Mouse (Mus musculus) erythroblast, embryonic 14.5 days (primary cell): Measurements from ENCODE around the gene Ahcyl1. TPM values are rescaled to one million over a fixed set of nuclear protein-coding genes. Genes with fewer than 3 reads are reported as not detected.

Source experiments
- H3K27me3 ChIP-seq: 2 replicates; pipeline ENCODE4 v1.6.1; 2012; ENCODE audit warnings: inconsistent platforms; ENCODE audit not compliant: control insufficient read depth
- H3K36me3 ChIP-seq: 2 replicates; pipeline ENCODE4 v1.6.1; 2012; ENCODE audit warnings: mild to moderate bottlenecking, inconsistent platforms; ENCODE audit not compliant: control insufficient read depth
- H3K4me1 ChIP-seq: 2 replicates; pipeline ENCODE4 v1.6.1; 2012; ENCODE audit warnings: inconsistent platforms; ENCODE audit not compliant: control insufficient read depth
- H3K4me3 ChIP-seq: replicated peaks from 2 replicates; pipeline ENCODE3; 2012; ENCODE audit warnings: moderate library complexity, mild to moderate bottlenecking, inconsistent platforms
- H3K9me3 ChIP-seq: 2 replicates; pipeline ENCODE4 v1.6.1; 2012; ENCODE audit warnings: low read length, inconsistent platforms, mixed read lengths; ENCODE audit not compliant: control insufficient read depth
- GATA1 ChIP-seq: IDR thresholded peaks from 2 replicates; pipeline ENCODE4 v1.6.1; 2012; ENCODE audit warnings: low read length, inconsistent platforms, mixed read lengths
- TAL1 ChIP-seq: IDR thresholded peaks from 3 replicates; pipeline ENCODE4 v1.6.1; 2012; ENCODE audit warnings: low read length, inconsistent platforms, mixed read lengths
- polyA plus RNA-seq: library from polyadenylated mRNA; stranded (reverse); fragments of >175 nt; gene quantifications from 2 replicates; pipeline ENCODE4 v1.2.3, GENCODE M21; 2012

The Ahcyl1 gene
- polyA plus RNA-seq, 1 experiment, result 0.44 TPM

DNA sequence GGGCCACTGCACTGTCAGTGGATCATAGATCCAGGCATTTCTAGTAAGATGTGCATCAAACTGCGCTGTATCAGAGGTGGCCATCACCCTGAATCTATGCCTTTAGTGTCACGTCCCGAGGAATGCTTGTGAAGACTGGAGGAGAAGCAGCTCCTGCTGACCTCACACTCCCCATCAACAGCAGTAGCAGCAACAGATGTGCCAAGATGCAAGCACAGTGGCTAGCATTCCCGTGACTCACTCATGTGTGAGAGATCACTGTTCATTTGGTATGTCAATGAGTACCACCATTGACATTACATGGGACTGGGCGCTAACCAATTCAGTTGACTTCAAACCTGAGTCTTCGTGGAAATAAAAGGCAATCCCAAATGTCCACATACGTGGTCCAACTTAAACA is 68.7 kb downstream of the Ahcyl1 start:
- Histone ChIP-seq H3K36me3 (peaks cover 52% of the 10 kb centered on the region), H3K4me3 (no peak overlapping the region), H3K27me3 (no peaks in the 10 kb centered on the region), H3K9me3 (no peaks in the 10 kb centered on the region), H3K4me1 (peaks cover 20% of the 10 kb centered on the region)
- TF ChIP-seq GATA1 (no peak), TAL1 (no peak)

GRCm38 (mm10) chr3:107626751-107627150 is 69.6 kb downstream of the Ahcyl1 start:
- peaks cover 60% of the 10 kb centered on the region for H3K36me3 ChIP-seq
- peaks cover 15% of the 10 kb centered on the region for H3K4me1 ChIP-seq
- no peak for TF ChIP-seq GATA1
- TF ChIP-seq TAL1, result no peak
- no peak overlapping the region for H3K4me3 ChIP-seq
- no peaks in the 10 kb centered on the region for H3K27me3 ChIP-seq
- no peaks in the 10 kb centered on the region for H3K9me3 ChIP-seq

GRCm38 (mm10) chr3:107625536-107625935 is 70.8 kb downstream of the Ahcyl1 start:
- TF ChIP-seq TAL1 (no peak), GATA1 (no peak)
- H3K27me3 ChIP-seq, result no peaks in the 10 kb centered on the region
- H3K4me3 ChIP-seq, result no peak overlapping the region
- H3K9me3 ChIP-seq, result no peaks in the 10 kb centered on the region
- H3K4me1 ChIP-seq, result peaks cover 5% of the 10 kb centered on the region
- peaks cover 72% of the 10 kb centered on the region for H3K36me3 ChIP-seq

DNA sequence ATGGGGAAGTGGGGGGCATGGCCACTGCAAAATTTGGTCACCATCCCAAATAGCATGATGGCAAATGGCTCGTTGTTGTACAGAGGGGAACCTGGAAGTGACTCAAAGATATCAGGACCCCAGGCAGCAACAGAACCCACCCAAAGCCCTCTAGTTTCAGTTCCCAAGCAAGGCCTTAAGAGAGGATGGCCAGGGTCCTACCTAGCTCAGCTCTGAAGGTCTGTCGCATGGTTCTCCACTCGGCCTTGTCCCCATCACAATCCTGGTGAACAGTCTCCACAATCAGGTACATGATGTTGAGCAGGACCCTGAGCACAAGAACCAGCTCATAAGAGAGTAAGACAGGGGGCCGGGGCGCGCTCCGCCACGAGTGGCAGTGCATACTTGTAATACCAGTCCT is 71.9 kb downstream of the Ahcyl1 start:
- no peaks in the 10 kb centered on the region for H3K27me3 ChIP-seq
- H3K4me1 ChIP-seq, result peaks cover under 1% of the 10 kb centered on the region; the same call in 1 of the 2 replicates
- H3K4me3 ChIP-seq, result no peak overlapping the region
- no peaks in the 10 kb centered on the region for H3K9me3 ChIP-seq
- peaks cover 77% of the 10 kb centered on the region for H3K36me3 ChIP-seq
- TF ChIP-seq TAL1 (no peak), GATA1 (no peak)

DNA sequence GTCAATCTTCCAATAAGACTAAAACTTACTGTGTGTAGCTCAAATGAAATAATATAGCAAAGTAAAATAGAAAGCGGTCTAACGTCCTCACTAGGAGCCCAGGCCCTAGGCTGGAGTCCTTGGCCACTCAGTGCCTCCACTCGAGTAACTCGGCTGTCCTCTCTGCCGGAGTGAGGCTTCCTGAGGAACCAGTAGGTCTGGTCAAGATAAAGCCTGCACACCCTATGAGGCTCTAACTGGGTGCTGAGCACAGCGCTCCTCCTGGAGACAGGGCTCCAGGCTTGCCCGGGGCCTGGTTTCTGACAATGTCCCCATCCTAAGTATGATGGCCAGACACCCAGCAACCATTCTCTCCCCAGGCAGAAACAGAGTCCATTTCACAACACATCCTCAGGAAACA is 73.8 kb downstream of the Ahcyl1 start:
- H3K4me3 ChIP-seq, result no peak overlapping the region
- TF ChIP-seq GATA1 (no peak), TAL1 (no peak)
- no peaks in the 10 kb centered on the region for H3K9me3 ChIP-seq
- H3K4me1 ChIP-seq, result no peaks in the 10 kb centered on the region
- peaks cover 89% of the 10 kb centered on the region for H3K36me3 ChIP-seq
- H3K27me3 ChIP-seq, result no peaks in the 10 kb centered on the region

DNA sequence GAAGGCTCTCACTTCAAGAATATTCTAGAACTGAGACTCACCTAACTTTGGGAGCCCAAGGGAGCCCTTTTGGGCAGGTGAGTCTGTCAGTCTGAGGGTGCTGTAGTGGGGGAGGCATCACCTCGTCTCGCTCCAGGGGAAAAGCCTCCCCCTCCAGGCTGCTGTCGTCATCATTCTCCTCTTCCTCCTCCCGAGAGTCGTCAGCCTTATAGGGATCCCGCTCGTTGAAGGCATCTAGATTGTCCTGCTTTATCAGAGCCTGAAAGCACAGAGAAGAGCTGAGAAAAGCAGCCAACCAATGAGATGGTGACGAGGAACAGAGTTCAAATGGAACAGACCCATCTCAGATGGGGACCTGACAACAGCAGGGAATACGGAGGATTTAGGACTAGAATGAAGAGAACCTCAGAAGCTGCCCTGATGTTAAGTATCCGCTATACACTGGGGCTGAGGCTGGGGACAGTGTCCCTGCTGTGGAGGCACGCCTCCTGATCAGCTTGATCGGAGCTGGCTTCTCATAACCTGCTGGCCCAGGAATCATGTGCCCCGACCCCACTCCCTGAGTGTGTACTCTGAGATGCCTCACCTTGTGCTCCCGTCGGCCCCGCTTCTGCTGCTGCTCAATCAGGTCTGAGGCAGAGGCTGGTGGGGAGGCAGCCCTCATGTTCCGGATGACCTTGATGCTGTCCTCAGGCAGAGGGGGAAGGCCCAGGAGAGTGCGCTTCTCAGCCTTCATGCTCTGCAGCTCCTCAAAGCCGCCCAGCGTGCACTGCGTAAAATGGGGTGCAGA is 74.9 kb downstream of the Ahcyl1 start:
- no peak for TF ChIP-seq GATA1
- no peak for TF ChIP-seq TAL1
- H3K9me3 ChIP-seq, result no peaks in the 10 kb centered on the region
- no peak overlapping the region for H3K4me3 ChIP-seq
- H3K27me3 ChIP-seq, result no peaks in the 10 kb centered on the region
- H3K36me3 ChIP-seq, result peaks cover 89% of the 10 kb centered on the region
- no peaks in the 10 kb centered on the region for H3K4me1 ChIP-seq

DNA sequence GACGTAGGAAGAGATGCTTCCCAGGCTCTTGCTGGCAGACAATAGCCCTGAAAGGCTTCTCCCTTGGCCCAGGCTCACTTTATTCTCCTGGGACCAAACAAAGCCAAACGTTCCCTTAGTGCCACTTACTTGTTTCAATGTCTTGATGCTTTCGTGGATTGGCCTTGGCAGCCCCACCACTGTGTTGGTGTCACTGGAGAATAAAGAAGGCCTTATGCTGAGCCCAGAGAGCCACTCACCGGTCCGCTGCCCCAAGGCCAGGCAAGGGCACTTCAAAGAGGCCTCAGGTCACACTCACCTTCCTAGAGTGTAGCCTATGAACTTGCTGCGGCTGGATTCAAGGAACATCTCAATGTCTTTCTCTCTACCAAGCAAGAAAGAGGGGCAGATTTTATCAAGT is 76.4 kb downstream of the Ahcyl1 start:
- Histone ChIP-seq H3K4me3 (no peak overlapping the region), H3K9me3 (no peaks in the 10 kb centered on the region), H3K4me1 (no peaks in the 10 kb centered on the region), H3K36me3 (peaks cover 90% of the 10 kb centered on the region), H3K27me3 (no peaks in the 10 kb centered on the region)
- TF ChIP-seq GATA1 (no peak), TAL1 (no peak)

- TF ChIP-seq GATA1 (no peak), TAL1 (no peak)
- no peaks in the 10 kb centered on the region for H3K27me3 ChIP-seq
- no peaks in the 10 kb centered on the region for H3K4me1 ChIP-seq
- H3K9me3 ChIP-seq, result no peaks in the 10 kb centered on the region
- H3K36me3 ChIP-seq, result peaks cover 90% of the 10 kb centered on the region
- H3K4me3 ChIP-seq, result no peak overlapping the region
Observed at GRCm38 (mm10) chr3:107617800-107618199, 78.6 kb downstream of the Ahcyl1 start.

Other genes with a start within 250 kb of the Ahcyl1 start
- gene Kcnc4, start 237.0 kb downstream of the Ahcyl1 start, polyA plus RNA-seq, result not detected in 2 replicates
- not detected in 2 replicates for gene Slc6a17, start 178.5 kb downstream of the Ahcyl1 start, polyA plus RNA-seq
- gene Ubl4b, start 141.5 kb downstream of the Ahcyl1 start, polyA plus RNA-seq, result not detected in 2 replicates
- not detected in 2 replicates for gene Alx3, start 101.5 kb downstream of the Ahcyl1 start, polyA plus RNA-seq
- not detected in 2 replicates for gene Gm10961, start 65.2 kb downstream of the Ahcyl1 start, polyA plus RNA-seq
- 0.43 and 0.44 TPM in 2 replicates for gene Strip1, start 64.9 kb downstream of the Ahcyl1 start, polyA plus RNA-seq
- gene Csf1, start 63.9 kb upstream of the Ahcyl1 start, polyA plus RNA-seq, result 0.02 and 0.13 TPM in 2 replicates
- gene Eps8l3, start 180.7 kb upstream of the Ahcyl1 start, polyA plus RNA-seq, result not detected in 2 replicates
- gene Gstm5, start 199.3 kb upstream of the Ahcyl1 start, polyA plus RNA-seq, result 4.8 and 5.3 TPM in 2 replicates
- not detected in 2 replicates for gene Gstm7, start 235.3 kb upstream of the Ahcyl1 start, polyA plus RNA-seq
- gene Gstm6, start 247.2 kb upstream of the Ahcyl1 start, polyA plus RNA-seq, result not detected in 2 replicates